Mouse (Mus musculus) lung, embryonic 16.5 days (tissue): ENCODE results near the gene Ano10. TPM values are rescaled to one million over a fixed set of nuclear protein-coding genes. Genes with fewer than 3 reads are reported as not detected.

ENCODE experiments used
- ATAC-seq: fragments of 200-750 bp; cut with Nextera tagmentation; 2 replicates; pipeline ENCODE4 v1.8.0; 2017; ENCODE audit warnings: low read depth, mild to moderate bottlenecking, moderate library complexity
- H3K27ac ChIP-seq: fragments of 300-500 bp; sonication (generic); 2 replicates; pipeline ENCODE4 v1.5.1; 2014; ENCODE audit warnings: mild to moderate bottlenecking, control low read depth, low read length
- H3K27me3 ChIP-seq: fragments of 300-500 bp; sonication (generic); 2 replicates; pipeline ENCODE4 v1.6.1; 2014; ENCODE audit warnings: low read depth, low read length, mixed read lengths; ENCODE audit not compliant: control insufficient read depth, insufficient read depth
- H3K36me3 ChIP-seq: fragments of 300-500 bp; sonication (generic); 2 replicates; pipeline ENCODE4 v1.6.1; 2014; ENCODE audit warnings: low read length; ENCODE audit not compliant: control insufficient read depth, insufficient read depth
- H3K4me1 ChIP-seq: fragments of 300-500 bp; sonication (generic); replicated peaks from 2 replicates; pipeline ENCODE4 v1.6.1; 2014; ENCODE audit warnings: low read length, mixed read lengths; ENCODE audit not compliant: control insufficient read depth, insufficient read depth
- H3K4me2 ChIP-seq: fragments of 300-500 bp; sonication (generic); 2 replicates; pipeline ENCODE4 v1.6.1; 2014; ENCODE audit warnings: low read depth, low read length, control low read depth
- H3K4me3 ChIP-seq: fragments of 300-500 bp; sonication (generic); 2 replicates; pipeline ENCODE4 v1.5.1; 2014; ENCODE audit warnings: mild to moderate bottlenecking, low read length, control low read depth
- H3K9ac ChIP-seq: fragments of 300-500 bp; sonication (generic); 2 replicates; pipeline ENCODE4 v1.6.1; 2014; ENCODE audit warnings: low read length, control low read depth
- H3K9me3 ChIP-seq: fragments of 300-500 bp; sonication (generic); 2 replicates; pipeline ENCODE4 v1.6.1; 2016; ENCODE audit warnings: low read length; ENCODE audit not compliant: control insufficient read depth
- WGBS: fragments of 180-500 bp; shearing (Covaris S2); extraction: QIAGEN DNeasy Blood & Tissue Kit; methylation state at CpG from one replicate; pipeline ENCODE4 v1.1.7; 2014; 5-methylcytosine and 5-hydroxymethylcytosine counted together
- polyA plus RNA-seq: library from polyadenylated mRNA; unstranded; fragments of >200 nt; fragmentation: Nextera tagmentation; extraction: Ambion mirVana; gene quantifications from 2 replicates; pipeline ENCODE4 v1.2.1, GENCODE M21; 2015

Gene Ano10
- polyA plus RNA-seq, 1 experiment from 2014 or later, result 31.8 TPM

GRCm38 (mm10) chr9:122152501-122152900 is 141.7 kb downstream of the Ano10 start:
- no peak overlapping the region for H3K27ac ChIP-seq
- H3K36me3 ChIP-seq, result peaks cover 17% of the 10 kb centered on the region
- no peak overlapping the region for H3K9ac ChIP-seq
- WGBS, result 67% methylated on average over 1 of the region's 1 CpGs
- no peaks in the 10 kb centered on the region; the same call in 1 of the 2 replicates for H3K4me1 ChIP-seq
- no peak overlapping the region for H3K4me2 ChIP-seq
- ATAC-seq, result no peak
- no peaks in the 10 kb centered on the region for H3K27me3 ChIP-seq
- H3K4me3 ChIP-seq, result no peak overlapping the region
- H3K9me3 ChIP-seq, result no peaks in the 10 kb centered on the region

- H3K9ac ChIP-seq, result no peak overlapping the region
- 80% methylated on average over 4 of the region's 4 CpGs for WGBS
- H3K4me1 ChIP-seq, result no peaks in the 10 kb centered on the region; the same call in 1 of the 2 replicates
- no peak for ATAC-seq
- no peak overlapping the region for H3K4me3 ChIP-seq
- H3K4me2 ChIP-seq, result no peak overlapping the region
- no peaks in the 10 kb centered on the region for H3K9me3 ChIP-seq
- H3K27ac ChIP-seq, result no peak overlapping the region
- peaks cover 12% of the 10 kb centered on the region for H3K36me3 ChIP-seq
- no peaks in the 10 kb centered on the region for H3K27me3 ChIP-seq
Observed at GRCm38 (mm10) chr9:122152063-122152462, 142.2 kb downstream of the Ano10 start.

GRCm38 (mm10) chr9:122149997-122150826 is 144.0 kb downstream of the Ano10 start:
- ATAC-seq, result no peak
- 75% methylated on average over 9 of the region's 9 CpGs for WGBS
- Histone ChIP-seq H3K4me2 (no peak overlapping the region), H3K27me3 (no peaks in the 10 kb centered on the region), H3K27ac (no peak overlapping the region), H3K9me3 (no peaks in the 10 kb centered on the region), H3K36me3 (peaks cover 4% of the 10 kb centered on the region), H3K4me1 (no peaks in the 10 kb centered on the region; the same call in 1 of the 2 replicates), H3K4me3 (no peak overlapping the region), H3K9ac (no peak overlapping the region)

- Histone ChIP-seq H3K27me3 (no peaks in the 10 kb centered on the region), H3K27ac (no peak overlapping the region), H3K4me1 (no peaks in the 10 kb centered on the region; the same call in 1 of the 2 replicates), H3K9ac (no peak overlapping the region), H3K9me3 (peaks cover 3% of the 10 kb centered on the region; the same call in 1 of the 2 replicates), H3K4me2 (no peak overlapping the region), H3K36me3 (peaks cover 14% of the 10 kb centered on the region), H3K4me3 (no peak overlapping the region)
- 85% methylated on average over 3 of the region's 3 CpGs for WGBS
- ATAC-seq, result no peak
Observed at GRCm38 (mm10) chr9:122148356-122148755, 145.9 kb downstream of the Ano10 start.

GRCm38 (mm10) chr9:122146124-122146870 is 147.9 kb downstream of the Ano10 start:
- peaks cover 11% of the 10 kb centered on the region for H3K36me3 ChIP-seq
- H3K9ac ChIP-seq, result no peak overlapping the region
- 54% methylated on average over 4 of the region's 4 CpGs for WGBS
- H3K9me3 ChIP-seq, result peaks cover 3% of the 10 kb centered on the region; the same call in 1 of the 2 replicates
- H3K4me3 ChIP-seq, result no peak overlapping the region
- no peak overlapping the region for H3K27ac ChIP-seq
- no peak overlapping the region for H3K4me2 ChIP-seq
- peaks cover 3% of the 10 kb centered on the region for H3K4me1 ChIP-seq
- ATAC-seq, result no peak
- no peaks in the 10 kb centered on the region for H3K27me3 ChIP-seq

- peaks cover 11% of the 10 kb centered on the region for H3K36me3 ChIP-seq
- H3K9ac ChIP-seq, result no peak overlapping the region
- peaks cover 3% of the 10 kb centered on the region; the same call in 1 of the 2 replicates for H3K9me3 ChIP-seq
- H3K4me2 ChIP-seq, result no peak overlapping the region
- H3K27me3 ChIP-seq, result no peaks in the 10 kb centered on the region
- H3K27ac ChIP-seq, result no peak overlapping the region
- peaks cover 3% of the 10 kb centered on the region for H3K4me1 ChIP-seq
- no peak for ATAC-seq
- no peak overlapping the region for H3K4me3 ChIP-seq
Observed at GRCm38 (mm10) chr9:122145677-122146076, 148.5 kb downstream of the Ano10 start.

GRCm38 (mm10) chr9:122144776-122145175 is 149.4 kb downstream of the Ano10 start:
- no peak overlapping the region for H3K4me2 ChIP-seq
- 92% methylated on average over 3 of the region's 3 CpGs for WGBS
- H3K9me3 ChIP-seq, result peaks cover 3% of the 10 kb centered on the region; the same call in 1 of the 2 replicates
- no peaks in the 10 kb centered on the region for H3K27me3 ChIP-seq
- no peak overlapping the region for H3K9ac ChIP-seq
- no peak for ATAC-seq
- H3K4me1 ChIP-seq, result peaks cover 6% of the 10 kb centered on the region
- no peak overlapping the region for H3K27ac ChIP-seq
- H3K4me3 ChIP-seq, result no peak overlapping the region
- H3K36me3 ChIP-seq, result peaks cover 11% of the 10 kb centered on the region

- ATAC-seq, result peak; percentile 51; the same call in 1 of the 2 replicates
Observed at GRCm38 (mm10) chr9:122143219-122143618, 151.0 kb downstream of the Ano10 start.

GRCm38 (mm10) chr9:122139236-122139635 is 155.0 kb downstream of the Ano10 start:
- no peaks in the 10 kb centered on the region for H3K27me3 ChIP-seq
- H3K36me3 ChIP-seq, result peaks cover 8% of the 10 kb centered on the region
- no peak overlapping the region for H3K4me3 ChIP-seq
- H3K4me1 ChIP-seq, result peaks cover 7% of the 10 kb centered on the region
- no peak overlapping the region for H3K9ac ChIP-seq
- no peaks in the 10 kb centered on the region for H3K9me3 ChIP-seq
- H3K4me2 ChIP-seq, result no peak overlapping the region
- WGBS, result 43% methylated on average over 2 of the region's 2 CpGs
- H3K27ac ChIP-seq, result no peak overlapping the region
- no peak for ATAC-seq

More at GRCm38 (mm10) chr9:122143219-122143618, 151.0 kb downstream of the Ano10 start:
- Histone ChIP-seq H3K9me3 (peaks cover 3% of the 10 kb centered on the region; the same call in 1 of the 2 replicates), H3K4me2 (no peak overlapping the region), H3K27me3 (no peaks in the 10 kb centered on the region), H3K27ac (peak overlapping the region; percentile 31; the same call in 1 of the 2 replicates), H3K4me1 (peaks cover 7% of the 10 kb centered on the region), H3K36me3 (peaks cover 11% of the 10 kb centered on the region), H3K9ac (no peak overlapping the region), H3K4me3 (no peak overlapping the region)
- 59% methylated on average over 1 of the region's 1 CpGs for WGBS
